Mouse (Mus musculus) mesoderm, embryonic 11.5 days (tissue): ENCODE results near the gene Adam6a.
"Not testable (repeated sequence)": the region's sequence is repeated elsewhere in the genome, so short reads cannot be mapped to it uniquely, and the experiment has no call there.

ENCODE experiments used
- DNase-seq: peaks from one replicate; pipeline ENCODE4 v3.0.0-alpha.2; 2012; ENCODE audit warnings: low read depth, low spot score

Adam6a gene

DNA sequence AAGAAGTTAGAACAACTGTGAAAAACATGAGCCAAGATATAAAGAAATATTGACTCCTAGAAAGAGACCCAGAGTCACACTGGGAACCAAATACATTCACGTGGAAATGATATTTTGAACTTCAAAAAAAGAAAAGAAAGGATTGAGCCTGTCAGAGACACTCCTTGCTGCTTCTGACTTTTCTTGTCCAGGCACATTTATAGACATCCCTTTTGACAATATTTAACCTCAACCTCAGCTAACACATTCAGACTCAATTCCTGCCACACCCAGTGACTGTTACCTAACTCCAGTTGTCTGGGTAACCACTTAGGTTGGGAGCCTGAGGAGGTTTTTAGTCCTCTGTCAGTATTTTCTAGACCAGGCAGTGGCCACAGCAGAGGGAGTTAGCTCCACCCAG is at the start of gene Adam6a:
Gene Adam6a, plus strand, starts transcription at position 301 of the 400 bp plus-strand sequence.
- not testable (repeated sequence) for DNase-seq

DNA sequence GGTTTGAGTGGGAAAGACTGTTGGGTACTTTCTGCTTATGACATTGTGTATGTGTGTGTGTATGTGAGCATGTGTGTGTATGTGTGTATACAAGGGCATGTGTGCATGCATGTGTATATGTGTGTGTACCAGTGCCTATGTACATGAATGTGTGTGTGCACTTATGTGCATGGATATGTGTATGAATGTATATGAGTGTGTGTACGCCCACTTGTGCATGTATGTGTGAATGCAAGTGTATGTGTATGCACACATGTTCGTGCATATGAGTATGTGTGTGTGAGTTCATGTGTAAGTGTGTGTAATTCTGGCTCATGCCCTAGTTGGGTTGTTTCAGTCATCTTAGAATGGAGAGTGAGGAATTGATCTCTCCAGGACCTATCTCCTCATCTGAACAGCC is 17.8 kb upstream of the Adam6a start:
- DNase-seq: no peak

DNA sequence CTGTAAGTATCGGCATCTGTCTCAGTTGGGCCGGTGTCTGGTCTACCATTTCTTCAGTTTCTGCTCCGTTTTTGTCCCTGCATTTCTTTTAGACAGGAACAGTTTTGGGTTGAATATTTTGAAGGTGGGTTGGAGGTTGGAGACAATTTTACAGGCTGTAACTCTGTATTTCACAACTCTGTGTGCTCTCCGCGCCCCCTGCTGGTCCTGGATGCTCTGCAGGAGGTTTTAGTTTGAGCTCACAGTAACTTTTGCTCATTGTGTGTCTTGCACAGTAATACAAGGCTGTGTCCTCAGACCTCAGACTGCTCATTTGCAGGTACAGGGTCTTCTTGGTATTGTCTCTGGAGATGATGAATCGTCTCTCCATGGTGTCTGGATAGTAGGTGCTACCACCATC is 34.5 kb downstream of the Adam6a start:
- DNase-seq: peak; percentile 16

DNA sequence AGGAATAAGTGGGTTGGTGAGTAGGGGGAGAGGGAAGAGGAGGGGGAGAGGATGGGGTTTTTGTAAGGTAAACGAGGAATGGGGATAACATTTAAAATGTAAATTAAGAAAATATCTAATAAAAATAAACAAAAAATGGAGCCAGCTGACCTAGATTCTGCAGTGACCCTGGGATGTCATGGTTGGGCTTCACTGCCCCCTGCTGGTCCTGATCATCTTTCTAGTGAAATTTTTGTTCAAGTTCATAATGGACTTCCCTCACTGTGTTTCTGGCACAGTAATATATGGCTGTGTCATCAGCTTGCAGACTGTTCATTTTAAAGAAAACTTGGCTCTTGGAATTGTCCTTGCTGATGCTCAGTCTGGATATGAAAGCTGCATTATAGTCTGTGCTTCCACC is 44.3 kb downstream of the Adam6a start:
- no peak for DNase-seq
